Mouse (Mus musculus) lung, postnatal 25 days (tissue): ENCODE data around the gene Pif1.

Experiments
- DNase-seq: peaks from one replicate; pipeline ENCODE4 v3.0.0; 2022; ENCODE audit warnings: low spot score

Pif1 gene

DNA sequence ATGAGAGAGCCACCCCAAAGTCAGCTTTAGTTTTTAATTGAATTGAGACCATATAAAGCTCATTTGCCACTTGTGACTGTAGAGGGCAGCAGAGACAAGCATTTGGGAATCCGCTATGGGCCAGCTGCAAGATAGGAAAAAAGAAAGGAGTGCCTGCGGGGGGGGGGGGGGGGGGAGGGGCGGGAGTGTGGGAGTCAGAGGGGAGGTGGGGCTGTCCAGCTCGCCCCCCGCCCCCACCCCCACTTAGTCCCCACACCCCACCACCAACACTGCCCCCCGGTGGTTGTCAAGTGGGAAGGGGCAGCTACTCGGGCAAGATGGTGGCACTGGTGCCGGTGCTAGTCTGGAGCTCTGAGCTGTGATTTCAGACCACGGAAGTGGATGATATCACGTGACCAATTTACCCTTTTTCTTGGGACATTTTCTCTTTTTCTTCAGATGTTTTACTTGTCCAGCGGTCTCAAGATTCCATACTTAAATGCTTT lies 11.8 kb downstream of the Pif1 start:
- peak; percentile 53 for DNase-seq

DNA sequence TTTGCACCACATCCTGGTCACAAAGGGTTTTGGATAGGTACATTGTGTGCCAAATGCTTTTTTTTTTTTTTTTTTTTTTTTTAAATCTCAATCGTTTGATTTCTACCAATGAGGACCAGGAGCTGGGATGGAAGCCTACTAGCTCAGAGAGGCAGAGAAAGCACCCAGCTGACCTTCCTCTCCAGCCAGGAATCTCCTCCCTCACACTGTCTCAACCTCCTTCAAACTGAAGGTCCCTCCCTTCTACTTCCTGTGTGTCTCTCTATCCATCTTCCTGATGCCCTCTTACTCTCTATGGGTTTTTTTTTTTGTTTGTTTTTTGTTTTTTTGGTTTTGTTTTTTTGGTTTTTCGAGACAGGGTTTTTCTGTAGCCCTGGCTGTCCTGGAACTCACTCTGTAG lies 14.0 kb downstream of the Pif1 start:
- no peak for DNase-seq

DNA sequence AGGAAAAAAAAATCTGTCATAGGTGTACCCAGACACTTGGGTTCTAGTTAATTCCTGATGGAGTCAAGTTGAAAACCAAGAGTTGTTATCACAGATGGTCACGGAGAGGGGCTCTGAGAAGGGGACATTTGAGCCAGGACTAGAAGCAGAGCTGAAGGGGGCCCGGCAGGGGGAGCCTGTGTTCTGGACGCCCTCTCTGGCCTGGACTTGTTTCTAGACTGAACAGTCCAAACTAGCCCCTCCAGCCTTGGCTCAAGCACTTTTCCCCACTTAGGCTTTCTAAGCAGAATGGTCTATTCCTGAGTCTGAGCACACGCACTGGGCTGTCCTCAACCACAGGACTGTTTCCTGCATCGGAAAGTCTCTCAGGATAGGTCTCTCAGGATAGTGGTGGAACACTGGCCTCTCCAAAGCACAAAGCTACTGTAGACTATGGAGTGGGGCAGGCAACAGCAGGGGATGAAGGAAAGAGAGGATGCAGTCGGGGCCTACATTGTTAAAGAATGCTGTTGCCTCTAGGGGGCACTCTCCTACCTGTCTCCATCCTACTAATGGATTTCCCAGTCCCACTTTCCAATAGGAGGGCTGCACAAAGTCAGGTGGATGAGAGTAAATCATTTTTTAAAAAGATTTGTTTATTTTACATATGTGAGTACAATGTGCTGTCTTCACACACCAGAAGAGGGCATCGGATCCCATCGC lies 16.6 kb downstream of the Pif1 start:
- DNase-seq: no peak

DNA sequence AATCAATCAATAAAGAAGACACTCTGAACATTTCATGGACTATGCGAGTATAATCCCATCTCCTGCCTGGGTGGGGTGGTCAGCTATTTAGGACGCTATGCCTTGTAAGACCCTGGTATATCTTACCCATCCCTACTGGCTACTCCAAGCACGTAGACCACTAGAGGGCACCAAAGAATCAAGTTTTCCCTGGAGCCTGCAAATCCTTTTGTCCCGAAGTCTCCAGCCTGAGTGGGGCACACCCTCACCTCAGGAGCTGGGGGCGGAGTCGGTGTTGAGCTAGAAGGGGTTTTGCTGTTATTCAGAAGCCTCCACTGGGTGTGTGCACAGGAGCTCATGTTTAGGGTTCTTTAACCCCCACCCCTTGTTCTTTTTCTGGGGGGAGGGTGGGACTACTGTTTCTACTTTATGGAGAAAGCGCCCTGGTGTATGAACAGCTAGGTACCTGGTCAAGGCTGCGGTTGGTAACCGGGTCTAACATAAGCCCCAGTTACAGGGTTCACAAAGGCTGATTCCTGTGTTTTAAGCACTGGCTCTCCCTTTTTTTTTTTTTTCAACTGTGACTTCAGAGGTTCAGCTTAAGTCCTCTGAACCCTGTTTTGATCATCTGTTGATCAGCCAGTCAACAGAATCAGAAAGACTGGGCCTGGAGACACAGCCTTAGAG lies 18.6 kb downstream of the Pif1 start:
- peak; percentile 77 for DNase-seq

DNA sequence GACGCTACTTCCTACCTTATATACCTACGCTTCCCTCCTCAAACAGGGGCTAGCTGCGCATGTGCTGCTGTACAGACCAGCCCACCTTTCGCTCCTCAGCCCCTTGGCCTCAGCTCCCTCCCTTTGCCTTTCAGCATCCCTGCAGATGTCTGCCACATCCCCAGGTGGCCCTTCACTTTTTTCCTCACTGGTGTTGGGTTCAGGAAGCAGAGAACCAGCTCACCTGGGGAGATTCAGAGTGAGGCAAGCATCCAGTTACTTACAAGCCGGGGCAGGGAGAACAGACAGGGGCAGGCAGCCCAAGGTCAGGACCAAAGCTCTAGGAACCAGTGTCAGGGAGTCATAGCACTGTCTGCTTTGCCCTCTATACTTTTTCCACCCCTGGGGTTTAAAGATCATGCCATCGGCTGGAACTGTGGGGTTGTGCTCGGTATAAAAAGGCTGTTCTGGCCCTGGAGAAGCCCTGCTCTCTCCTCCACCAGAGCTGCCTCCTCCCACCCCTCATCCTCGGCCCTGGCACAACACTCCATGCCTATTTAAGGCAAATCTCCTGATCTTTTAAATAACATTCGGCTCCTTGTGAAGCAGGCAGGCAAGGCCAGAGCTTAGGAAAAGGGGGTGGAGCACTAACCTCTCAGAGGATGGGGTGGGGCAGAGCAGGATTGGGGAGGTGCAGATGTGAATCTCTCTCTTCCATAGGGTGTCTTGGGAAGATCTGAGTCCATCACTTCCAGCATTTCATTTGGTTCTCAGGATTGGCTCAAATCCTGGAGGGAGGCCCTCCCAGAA lies 19.6 kb downstream of the Pif1 start:
- no peak for DNase-seq

DNA sequence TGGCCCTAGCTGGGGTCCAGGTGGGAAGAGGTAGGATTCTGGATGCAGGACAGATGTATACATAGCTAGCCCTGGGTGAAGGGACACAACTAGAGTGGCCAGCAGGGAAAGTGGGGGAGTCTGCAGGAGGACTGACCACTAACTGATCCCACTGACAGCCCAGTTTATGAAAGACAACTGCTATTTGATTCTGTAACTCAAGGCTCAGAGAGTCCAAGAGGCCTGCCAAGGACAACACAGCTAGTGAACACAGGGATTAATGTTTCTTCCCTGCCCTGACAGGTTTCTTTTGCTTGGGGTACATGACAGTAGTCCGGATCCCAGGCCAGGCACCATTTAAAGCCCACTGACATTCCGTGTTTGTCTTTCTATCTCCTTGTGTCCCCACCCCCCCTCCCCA lies 20.2 kb downstream of the Pif1 start:
- no peak for DNase-seq

DNA sequence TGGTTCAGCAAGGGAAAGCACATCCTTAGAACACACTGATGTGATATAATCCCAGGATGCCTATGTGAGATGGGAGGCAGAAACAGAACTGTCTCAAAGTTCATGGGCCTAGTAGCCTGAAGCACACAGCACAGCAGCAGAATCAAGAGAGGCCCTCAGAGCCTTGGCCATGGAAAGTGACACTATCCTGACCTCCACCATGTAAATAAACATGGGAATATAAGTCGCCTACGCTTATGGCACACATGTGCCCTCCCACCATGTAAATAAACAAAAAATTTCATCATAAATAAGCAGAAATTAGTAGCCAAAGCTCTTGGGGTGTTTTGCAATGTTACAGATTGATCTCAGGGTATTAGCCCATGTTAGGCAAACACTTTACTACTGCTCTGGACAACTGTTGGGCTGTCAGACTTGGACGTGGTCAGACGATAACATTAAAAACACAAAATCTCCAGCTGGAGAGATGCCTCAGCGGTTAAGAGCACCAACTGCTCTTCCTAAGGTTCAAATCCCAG lies 25.1 kb downstream of the Pif1 start:
- DNase-seq: no peak

DNA sequence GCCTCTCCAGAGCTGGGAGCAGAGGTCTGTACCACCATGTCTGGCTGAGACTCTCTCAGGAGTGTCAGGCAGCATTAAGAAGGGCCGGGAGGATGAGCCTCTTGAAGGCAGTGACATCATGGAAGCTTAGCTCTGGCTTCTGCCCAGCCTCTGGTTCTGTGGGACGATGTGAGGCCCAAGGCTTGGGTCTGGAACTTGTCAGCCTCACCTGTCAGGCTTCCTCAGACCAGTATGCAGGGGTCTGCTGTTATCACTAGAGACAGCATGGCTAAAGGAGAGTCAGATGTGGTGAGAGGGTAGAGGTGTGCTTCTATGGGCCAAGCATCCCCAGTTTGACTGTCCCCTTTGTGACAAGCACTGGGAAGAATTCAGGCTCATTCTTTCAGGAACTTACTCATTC lies 26.1 kb downstream of the Pif1 start:
- no peak for DNase-seq

DNA sequence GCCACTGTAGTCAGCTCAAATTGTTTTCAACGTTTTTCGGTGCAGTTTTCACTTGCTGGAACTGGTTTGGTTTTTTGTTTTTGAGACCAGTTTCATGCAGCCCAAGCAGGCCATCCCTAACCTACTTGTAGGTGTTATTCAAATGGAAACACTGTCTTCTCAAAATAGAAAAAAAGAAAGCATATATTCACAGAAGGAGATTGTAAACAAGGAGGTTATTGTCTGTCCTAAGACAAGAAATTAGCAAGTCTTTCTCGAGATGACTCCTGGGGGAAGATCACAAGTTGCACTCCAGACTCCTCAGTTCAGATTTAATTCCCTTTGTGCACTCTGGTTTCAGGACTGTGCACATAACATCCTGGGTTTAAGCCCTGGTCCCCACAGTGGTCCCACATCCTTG lies 32.4 kb downstream of the Pif1 start:
- DNase-seq: no peak

DNA sequence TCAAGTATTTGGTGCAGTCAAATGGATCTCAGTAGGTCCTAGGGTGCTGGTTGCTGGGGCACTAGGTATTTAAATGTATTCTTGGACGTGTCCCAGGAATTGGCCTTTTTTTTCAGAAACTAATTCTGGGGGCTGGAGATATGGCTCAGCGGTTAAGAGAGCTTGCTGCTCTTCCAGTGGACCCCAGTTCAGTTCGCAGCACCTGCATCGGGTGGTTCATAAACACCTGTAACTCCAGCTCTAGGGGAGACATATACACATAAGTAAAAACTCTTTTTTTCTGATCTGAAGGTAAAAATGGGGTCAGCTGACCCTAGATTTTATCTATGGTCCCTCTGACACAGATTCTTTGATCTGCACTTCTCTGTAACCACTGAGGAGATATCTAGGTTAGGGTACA lies 34.2 kb downstream of the Pif1 start:
- DNase-seq: no peak

DNA sequence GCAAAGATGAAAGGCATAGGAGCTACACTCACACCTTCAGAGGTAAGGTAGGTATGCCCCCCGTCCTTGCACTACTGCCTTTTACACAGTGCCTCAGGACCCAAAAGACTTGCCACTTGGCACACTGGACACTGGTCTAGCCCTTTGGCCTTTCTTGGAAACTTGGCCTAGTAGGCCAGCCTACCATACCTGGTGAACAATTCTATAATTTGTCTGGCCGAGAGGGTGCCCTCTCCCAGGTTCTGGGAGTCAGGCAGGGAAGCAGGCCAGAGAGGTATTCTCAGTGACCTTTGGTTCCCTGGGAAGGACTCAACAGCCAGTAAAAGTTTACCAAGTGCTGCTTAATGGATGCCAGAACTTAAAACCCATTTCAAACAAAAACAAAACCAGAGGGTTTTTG lies 34.7 kb downstream of the Pif1 start:
- DNase-seq: no peak

DNA sequence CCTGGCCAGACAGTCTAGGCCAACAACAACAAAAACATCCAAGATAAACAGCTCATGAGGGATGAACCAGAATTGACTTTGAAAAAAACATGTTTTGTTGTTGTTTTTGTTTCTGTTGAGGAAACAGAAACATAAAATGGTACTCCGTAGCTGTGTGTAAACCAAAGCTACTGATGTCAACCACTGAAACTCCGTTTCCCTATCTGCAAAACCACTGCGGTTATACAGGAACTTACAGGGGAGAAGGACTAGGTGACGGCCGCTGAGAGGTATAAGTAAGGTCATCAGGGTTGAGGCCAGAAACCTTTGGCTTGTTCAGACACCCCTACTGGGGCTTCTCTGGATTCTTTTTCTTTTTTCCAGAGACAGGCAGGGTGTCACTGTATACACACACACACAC lies 35.9 kb downstream of the Pif1 start:
- DNase-seq: no peak

DNA sequence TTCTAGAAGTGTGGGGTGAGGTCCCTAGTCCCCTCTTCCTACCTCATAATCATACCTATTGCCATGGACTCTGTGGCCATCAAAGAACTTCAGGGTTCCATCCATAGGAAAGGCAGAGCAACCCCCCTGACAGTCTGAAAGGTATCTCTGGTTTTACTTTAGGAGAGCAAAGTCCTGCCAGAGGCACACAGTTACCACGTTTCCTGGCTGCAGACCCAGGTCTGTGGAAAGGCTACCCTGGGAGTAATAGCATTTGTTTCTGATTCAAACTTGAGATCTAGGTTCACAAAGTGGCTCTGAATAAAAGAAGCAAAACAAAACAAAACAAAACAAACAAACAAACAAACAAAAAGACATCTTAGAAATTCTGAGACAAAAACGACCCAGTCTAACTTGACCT lies 37.3 kb downstream of the Pif1 start:
- no peak for DNase-seq

DNA sequence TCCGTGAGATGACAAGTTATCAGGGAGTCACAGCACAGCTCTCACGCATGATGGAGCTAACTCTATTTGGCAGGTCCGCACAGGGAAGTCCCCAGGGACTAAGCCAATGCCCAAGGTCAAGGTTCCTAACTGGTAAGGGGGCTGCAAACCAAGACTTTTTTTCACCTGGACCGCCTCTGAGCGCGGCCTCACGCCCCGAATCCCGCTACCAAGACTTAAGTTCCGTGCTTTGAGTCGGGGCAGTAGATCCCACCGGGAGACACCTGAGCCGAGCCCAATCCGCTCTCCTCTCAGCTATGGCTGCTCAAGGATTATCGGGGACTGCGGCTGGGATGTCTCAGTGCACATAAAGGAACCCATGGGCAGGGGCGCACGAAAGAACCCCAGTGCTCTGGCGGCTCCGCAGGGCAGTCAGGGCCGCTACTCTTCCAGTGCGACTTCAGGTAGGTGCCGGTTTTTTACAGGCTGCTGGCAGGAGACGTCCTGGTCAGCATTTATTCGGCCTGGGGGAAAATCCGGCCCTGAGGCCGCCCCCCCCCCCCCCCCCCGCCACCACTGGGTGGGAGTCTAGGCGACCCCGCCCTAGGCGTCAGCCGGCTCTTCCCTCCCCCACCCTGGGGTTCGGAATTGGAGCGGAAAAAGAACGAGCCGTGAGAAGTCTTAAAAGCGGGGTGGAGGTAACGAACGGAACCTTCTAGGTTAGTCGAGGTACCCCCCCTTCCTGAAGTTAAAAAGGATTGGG lies 42.2 kb downstream of the Pif1 start, which contains the start of gene Rbpms2:
TSS of gene Rbpms2 (plus strand) at position 624 of the 742 bp plus-strand sequence.
- peak; percentile 11 for DNase-seq

DNA sequence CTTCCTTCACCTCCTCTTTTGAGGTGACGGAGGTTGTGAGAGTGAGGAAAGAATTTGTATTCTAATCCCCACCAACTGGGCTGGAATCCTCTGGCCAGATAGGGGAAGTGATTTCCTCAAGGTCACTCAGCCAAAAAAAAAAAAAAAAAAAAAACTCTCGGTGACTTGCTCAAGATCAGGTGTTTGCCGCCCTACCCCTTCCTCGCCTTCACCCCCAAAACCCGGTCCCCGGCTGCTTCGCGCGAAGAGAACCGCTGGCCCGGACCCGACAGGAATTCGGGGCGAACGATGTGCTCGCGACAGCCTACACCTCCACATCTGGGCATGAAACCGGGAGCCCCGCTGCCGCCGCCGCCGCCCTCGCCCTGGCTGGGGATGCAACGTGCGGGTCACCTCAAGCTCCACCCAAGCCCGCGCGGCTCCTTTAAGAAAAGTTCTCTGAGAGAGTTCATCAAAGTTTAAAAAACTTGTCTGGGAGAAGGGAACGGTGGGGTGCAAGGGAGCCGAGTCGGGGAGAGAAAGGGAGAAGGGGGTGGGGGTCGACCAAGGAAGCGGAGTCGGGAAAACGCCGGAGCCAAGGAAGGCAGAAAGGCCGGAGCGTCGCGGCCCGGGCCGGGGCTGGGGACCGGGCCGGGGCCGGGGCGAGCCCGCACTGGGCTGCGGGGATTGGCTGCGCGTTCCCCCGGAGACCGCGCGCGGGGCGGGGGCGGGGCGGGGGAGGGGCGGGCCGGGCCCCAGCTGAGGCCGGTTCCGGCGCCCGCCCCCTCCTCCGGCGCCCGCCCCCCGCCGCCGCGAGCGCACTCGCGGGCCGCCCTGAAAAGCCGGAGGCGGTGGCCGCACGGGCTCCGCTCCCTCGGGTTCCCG lies 43.0 kb downstream of the Pif1 start:
- peak; percentile 11 for DNase-seq

DNA sequence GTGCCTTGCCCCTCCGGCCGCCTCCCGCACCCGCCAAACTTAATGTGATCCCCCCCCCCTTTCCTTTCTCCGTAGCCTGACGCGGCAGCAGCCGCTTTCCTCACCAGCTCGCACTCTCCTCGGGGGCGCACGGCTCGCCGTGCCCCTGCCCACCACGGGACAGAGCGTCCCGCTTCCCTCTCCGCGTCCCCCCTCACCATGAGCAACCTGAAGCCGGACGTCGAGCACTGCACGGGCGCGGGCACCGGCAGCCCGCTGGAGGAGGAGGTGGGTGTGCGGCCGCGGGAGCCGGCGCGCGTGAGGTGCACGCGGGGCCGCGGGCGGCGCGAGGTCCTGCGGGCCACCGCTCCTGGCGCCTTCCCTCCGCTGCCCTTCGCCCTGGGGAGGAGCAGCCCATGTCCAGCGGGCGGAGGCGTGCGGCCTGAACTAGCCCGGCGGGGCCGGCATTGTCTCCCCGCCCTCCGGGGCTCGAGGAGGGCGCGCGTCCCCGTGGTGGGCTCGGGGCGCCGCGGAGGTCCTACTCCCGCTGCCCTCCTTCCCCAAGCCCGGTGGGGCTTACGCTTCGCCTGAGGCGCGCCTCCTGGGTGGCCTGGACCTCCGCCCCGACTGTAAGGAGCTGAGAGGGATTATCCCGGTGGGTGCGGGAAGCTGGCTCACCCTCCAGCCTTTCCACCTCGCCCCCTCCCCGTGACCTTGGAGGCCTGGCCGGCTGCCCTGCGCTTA lies 43.8 kb downstream of the Pif1 start:
- DNase-seq: no peak

DNA sequence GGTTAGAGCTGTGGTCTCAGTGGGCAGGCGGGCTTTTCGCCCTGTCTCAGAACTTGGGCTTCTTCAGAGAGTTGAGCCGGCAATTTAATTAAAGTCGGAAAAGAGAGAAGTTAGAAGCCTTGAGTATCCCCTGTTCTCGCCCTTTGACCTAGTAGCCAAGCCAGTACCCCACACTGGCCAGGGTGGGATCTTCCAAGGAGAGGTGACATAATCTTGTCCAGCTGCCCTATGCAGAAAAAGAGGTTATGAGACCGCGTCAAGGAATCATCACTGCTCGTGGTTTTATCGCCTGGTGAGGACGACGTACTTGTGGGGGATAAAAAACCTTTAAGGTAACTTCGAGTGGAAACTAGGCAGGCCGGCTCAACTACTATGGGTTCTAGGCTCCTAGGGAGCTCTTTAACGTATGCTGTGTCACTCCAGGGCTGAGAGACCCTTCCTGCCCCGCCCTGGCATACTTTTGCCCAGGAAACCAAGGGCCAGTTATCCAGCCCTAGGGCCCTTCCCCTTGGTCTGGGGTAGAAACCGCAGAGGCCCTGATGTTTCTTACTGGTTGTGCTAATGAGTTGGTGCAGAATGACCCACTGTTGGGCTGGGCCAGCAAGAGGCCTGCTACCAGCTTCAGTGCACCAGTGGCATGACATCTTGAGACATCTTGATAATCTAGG lies 44.5 kb downstream of the Pif1 start:
- DNase-seq: no peak

DNA sequence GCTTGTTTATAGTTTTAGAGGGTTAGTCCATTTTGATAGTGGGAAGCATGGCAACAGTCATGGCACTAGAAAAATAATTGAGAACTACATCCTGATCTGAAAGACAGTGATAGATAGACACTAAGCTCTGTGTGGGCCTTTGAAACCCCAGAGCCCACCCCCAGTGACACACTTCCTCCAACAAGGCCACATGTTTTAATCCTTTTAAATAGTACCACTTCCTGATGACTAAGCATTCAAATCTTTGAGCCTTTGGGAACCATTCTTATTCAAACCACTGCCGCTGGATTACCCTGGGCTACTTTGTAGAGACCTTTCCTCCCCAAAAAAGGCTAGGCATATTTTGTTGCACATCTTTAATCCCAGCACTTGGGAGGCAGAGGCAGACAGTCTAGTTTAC lies 48.8 kb downstream of the Pif1 start:
- no peak for DNase-seq

DNA sequence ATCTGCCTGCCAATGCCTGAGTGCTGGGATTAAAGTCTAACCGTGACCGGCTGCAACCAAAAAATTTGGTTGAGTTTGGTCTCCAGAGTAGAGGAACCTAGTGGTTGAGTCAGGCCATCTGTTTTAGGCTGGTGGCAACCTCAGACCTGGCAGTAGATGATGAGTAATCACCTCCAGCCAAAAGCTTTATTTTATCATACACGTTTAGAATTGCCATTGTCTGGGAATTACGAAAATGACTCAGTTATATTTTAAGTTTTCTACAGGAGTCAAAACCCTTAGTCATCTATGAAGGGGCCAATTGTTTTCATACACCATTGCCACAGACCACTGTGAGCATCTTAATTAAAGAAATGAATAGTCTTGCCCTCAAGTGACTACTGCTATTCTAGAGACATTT lies 50.0 kb downstream of the Pif1 start:
- DNase-seq: no peak

DNA sequence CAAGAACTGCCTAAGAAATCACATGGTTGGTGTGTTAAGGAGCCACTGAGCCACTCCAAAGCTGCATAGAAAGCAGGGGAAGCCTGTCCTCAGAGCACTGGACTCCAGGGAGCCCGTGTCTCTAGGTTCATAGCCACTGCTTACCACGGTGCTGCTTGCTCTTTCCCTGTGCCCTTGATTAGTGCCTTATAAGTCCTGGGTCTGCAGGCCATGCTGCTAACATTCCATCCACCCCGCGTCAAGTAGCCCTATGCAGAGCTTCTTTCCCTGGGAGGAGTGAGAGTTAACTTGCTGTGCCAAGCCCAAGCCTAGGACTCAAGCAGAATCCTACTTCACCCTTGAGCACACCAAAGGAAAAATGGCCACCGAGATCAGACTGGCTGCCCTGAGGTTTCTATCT lies 52.1 kb downstream of the Pif1 start:
- no peak for DNase-seq
